Mouse (Mus musculus) lung, adult 2 months (tissue): ENCODE measurements around the gene Cd82. TPM values are rescaled to one million over a fixed set of nuclear protein-coding genes. Genes with fewer than 3 reads are reported as not detected.

ENCODE experiments used
- DNase-seq: peaks from one replicate; pipeline ENCODE4 v3.0.0; 2022
- H3K4me1 ChIP-seq: fragments of 200-500 bp; 2 replicates; pipeline ENCODE4 v1.6.1; 2011; ENCODE audit warnings: low read length; ENCODE audit not compliant: control insufficient read depth, insufficient read depth
- H3K4me3 ChIP-seq: fragments of 200-500 bp; replicated peaks from 2 replicates; pipeline ENCODE3; 2011; ENCODE audit warnings: low read depth, mild to moderate bottlenecking, control low read depth, low read length; ENCODE audit errors: extremely low read depth
- CTCF ChIP-seq: fragments of 200-500 bp; IDR thresholded peaks from 2 replicates; pipeline ENCODE4 v1.5.1; 2011; ENCODE audit warnings: mild to moderate bottlenecking, low read length, control low read depth; ENCODE audit not compliant: insufficient read depth
- POLR2A ChIP-seq: fragments of 200-500 bp; IDR thresholded peaks from 2 replicates; pipeline ENCODE4 v1.6.1; 2011; ENCODE audit warnings: low read depth, mild to moderate bottlenecking, control low read depth, low read length, borderline replicate concordance; ENCODE audit errors: extremely low read depth
- WGBS: fragments of 180-500 bp; shearing (Covaris S2); methylation state at CpG from one replicate; pipeline ENCODE4 v1.1.7; 2018; 5-methylcytosine and 5-hydroxymethylcytosine counted together
- polyA plus RNA-seq: library from polyadenylated mRNA; depleted of rRNA; stranded (reverse); fragments of >200 nt; gene quantifications from 2 replicates; pipeline ENCODE4 v1.2.3, GENCODE M21; 2012

The Cd82 gene
- polyA plus RNA-seq, 1 experiment: 170 TPM

DNA sequence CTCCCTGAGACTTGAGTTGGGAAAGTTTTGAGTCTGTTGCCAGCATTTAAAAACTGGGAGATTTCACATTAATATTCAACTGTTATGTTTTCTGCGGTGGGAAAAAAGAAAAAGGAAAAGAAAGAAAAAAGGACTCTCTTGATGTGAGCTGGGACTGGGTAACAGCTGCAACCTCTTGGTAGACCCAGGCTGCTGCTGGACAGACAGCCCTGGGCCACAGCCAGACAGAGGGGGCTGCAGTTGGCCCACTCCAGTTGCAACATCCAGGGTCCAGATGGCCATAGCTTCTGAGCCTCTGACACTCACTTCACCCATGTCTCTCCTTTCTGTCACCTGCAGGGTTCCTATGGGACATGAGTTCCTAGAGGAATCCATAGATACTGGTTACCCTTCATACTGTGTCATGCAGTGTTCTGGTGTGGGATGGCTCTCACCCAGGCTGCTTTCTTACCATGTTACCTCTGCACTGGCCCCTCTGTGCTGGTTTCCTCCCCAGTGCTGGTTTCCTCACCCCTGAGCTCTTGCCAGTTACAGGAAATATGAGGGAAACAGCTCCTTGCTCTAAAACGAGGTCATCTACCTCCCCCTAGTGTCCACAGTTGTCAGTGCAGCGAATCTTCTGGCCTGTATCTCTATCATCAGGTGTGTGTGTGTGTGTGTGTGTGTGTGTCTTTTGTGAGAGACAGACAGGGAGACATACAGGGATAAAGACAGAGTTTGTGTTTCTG is 8.1 kb upstream of the Cd82 start:
- H3K4me1 ChIP-seq: peaks cover 8% of the 10 kb centered on the region
- TF ChIP-seq CTCF (peak; percentile 64), POLR2A (no peak)
- no peak overlapping the region for H3K4me3 ChIP-seq
- DNase-seq: peak; percentile 84
- 10% methylated on average over 3 of the region's 3 CpGs for WGBS

GRCm38 (mm10) chr2:93470127-93470526 is 7.2 kb upstream of the Cd82 start:
- peak overlapping the region; percentile 35 for H3K4me3 ChIP-seq
- peak; percentile 63 for DNase-seq
- TF ChIP-seq CTCF: no peak
- WGBS: 3% methylated on average over 9 of the region's 9 CpGs
- H3K4me1 ChIP-seq: peaks cover 8% of the 10 kb centered on the region

DNA sequence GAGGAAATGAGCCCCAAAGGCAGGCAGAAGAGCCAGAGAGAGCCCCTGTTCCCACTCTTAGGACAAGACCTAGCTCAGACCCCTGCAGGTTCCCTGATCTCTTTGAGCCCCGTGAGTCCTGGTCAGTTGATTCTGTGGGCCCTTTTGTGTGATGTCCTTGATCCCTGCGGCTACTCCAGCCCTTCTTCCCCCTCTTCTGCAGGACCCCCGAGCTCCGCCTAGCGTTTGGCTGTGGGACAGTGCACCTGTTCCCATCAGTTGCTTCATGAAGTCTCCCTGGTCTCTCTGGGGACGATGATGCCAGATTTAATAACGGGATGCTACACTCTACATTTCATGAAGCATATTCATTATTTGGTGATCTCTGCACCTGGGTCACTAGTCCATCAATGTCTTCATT is 6.2 kb upstream of the Cd82 start:
- H3K4me1 ChIP-seq: peaks cover 8% of the 10 kb centered on the region
- H3K4me3 ChIP-seq: no peak overlapping the region
- TF ChIP-seq POLR2A: no peak
- TF ChIP-seq CTCF: peak; percentile 42
- 29% methylated on average over 7 of the region's 7 CpGs for WGBS
- DNase-seq: no peak

DNA sequence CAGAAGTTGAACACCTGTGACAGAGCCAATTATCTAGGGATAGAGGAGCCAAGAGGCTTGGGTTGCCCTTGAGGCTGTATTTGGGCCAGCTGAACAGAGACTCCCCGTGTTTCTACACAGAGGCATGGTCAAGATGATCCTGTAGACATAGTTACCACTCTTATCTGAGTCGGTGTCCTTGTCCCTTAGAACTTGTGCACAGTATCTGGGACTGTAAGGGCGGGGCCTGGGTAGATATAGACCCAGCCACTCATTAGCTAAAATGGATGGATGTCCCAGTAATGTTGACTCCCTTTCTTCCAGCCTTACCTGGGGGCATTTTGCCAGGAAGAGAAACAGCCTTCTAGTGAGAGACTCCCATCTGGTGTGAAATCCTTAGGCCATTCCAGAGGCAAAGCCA is 3.4 kb upstream of the Cd82 start:
- no peak for DNase-seq
- TF ChIP-seq POLR2A: no peak
- no peak for TF ChIP-seq CTCF
- 92% methylated on average over 3 of the region's 3 CpGs for WGBS
- peaks cover 14% of the 10 kb centered on the region for H3K4me1 ChIP-seq
- H3K4me3 ChIP-seq: no peak overlapping the region

DNA sequence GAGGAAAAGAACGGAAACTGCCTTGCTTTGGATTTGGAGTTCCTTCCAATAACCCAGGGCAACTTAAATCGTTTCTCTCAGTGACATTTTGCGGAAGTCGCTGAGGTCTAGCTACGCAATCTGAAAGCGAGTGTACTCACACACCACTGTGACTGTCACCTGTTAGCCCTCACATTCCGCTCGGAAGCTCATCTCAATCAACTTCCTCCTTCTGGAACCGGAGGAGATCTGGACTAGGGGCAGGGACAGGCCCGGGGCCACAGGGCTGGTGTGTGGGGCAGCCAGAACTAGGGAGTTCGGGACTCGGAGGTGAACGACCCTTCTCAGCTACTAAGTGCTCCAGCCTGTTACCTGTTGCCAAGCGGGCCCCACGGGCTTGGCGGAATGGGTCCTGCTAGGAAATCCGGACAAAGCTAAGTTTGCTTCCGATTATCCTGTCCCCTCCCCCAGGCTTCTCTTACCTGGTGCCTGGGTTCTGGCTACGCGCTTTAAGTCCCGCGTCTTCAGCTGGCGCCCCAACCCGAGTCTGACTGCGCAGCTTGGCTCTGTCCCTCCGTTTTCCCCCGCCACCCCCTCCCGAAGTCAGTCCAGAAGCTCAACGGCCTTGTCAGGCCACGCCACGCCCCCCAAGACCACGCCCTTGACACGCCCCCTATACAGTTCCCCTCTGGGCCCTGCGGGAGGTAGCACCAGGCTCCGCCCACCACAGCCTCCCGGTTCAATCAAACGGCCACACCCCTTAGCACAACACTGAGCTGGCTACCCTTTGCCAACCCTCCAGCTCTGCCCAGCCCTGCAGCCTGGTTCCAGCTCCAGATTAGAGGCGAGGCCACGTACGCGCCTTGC is 848 bp downstream of the Cd82 start:
- H3K4me1 ChIP-seq: peaks cover 34% of the 10 kb centered on the region
- peak; percentile 99 for DNase-seq
- peak overlapping the region; percentile 74 for H3K4me3 ChIP-seq
- 3% methylated on average over 41 of the region's 41 CpGs for WGBS
- TF ChIP-seq POLR2A (peak; percentile 82; the same call in 1 of the 2 replicates), CTCF (no peak)

- WGBS: 77% methylated on average over 6 of the region's 6 CpGs
- TF ChIP-seq POLR2A: no peak
- TF ChIP-seq CTCF: no peak
- no peak overlapping the region for H3K4me3 ChIP-seq
- peaks cover 42% of the 10 kb centered on the region for H3K4me1 ChIP-seq
- DNase-seq: no peak
Measured at GRCm38 (mm10) chr2:93460786-93461469, 2.0 kb downstream of the Cd82 start.

DNA sequence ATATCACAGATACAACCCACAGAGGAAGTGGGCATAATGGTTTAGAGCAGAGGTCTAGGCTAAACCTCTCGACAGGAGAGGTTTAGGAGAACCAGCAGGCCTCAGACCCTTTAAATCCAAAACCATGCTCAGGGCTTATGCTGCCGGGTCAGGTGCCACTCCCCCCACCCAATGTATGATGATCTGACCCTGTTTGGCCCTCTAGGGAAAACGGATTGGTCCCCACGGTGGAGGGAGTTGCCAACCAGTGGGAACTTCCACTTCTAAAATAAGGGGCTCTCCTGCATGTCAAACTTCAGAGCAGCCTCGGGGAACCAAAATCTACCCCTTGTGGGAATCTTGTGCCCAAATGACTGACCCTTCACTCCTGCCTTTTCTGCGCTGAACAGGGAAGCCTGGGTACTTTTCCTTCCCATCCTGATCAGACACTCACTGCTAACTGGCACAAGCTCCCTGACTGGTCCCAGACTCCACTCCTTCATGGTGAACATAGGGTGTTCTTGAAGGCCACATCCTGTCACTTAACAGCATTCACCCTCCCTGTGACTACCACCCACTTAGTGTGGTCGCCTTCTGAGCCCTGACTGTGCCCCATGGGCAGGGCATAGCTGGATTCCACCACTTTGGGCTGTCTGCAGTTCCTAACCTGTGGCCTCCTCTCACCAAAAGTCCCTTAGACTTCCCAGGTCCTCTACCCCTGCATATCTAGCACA is 3.6 kb downstream of the Cd82 start:
- Histone ChIP-seq H3K4me1 (peaks cover 51% of the 10 kb centered on the region), H3K4me3 (no peak overlapping the region)
- no peak for DNase-seq
- TF ChIP-seq POLR2A (no peak), CTCF (no peak)
- 48% methylated on average over 7 of the region's 7 CpGs for WGBS

DNA sequence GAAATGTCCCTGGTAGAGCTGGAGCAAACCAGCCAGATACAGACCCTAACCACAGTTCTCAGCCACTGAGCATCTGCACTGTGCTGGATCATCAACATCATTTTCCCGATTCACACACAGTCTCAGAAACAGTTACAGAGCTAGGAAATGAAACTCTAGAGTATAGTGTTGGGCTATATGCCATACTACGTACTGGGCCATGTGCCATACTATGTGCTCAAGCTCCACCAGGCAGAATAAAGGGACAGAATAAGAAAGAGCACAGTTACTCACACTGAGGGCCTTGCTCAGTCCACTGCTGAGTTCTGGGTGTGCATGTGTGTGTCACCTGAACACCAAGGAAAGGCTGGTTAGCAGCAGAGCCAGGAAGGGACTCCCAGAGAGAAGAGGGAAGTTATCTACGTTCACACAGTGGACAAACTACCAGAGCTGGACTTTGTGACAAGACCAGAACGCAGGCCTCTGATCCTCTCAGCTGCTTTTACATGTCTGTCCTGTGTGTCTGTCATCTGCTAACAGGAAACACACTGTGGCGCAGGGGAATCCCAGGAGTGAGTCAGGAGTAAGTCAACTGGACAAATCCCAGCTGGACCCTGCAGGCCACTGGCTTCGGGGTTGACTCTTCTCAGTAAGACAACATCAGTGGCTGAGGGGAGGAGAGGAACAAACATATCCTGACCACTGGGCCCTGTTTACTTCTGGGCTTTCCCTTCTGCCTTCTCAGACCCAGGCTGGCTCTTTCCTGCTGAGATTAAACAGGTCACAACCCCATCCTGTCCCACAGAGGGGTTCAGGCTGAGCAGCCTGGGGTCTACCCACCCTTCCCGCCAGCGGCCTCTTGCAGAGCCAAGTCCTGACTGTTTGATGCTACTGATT is 4.4 kb downstream of the Cd82 start:
- peak; percentile 17 for DNase-seq
- Histone ChIP-seq H3K4me1 (peaks cover 51% of the 10 kb centered on the region), H3K4me3 (no peak overlapping the region)
- TF ChIP-seq CTCF (no peak), POLR2A (no peak)
- WGBS: 39% methylated on average over 8 of the region's 8 CpGs
